Mouse (Mus musculus) urinary bladder, postnatal 14 days (tissue): ENCODE results near the gene Gm20716.
A peak's percentile ranks its signal among the peaks of the same experiment; 100 is the strongest.

ENCODE experiments used
- DNase-seq: peaks from one replicate; pipeline ENCODE4 v3.0.0; 2021; ENCODE audit warnings: low spot score

Gene Gm20716

GRCm38 (mm10) chr2:168230026-168230728 lies at the start of gene Gm20716, which contains the start of the genes Dpm1 and Mocs3:
Gene Gm20716 (minus strand): TSS chr2:168230364.
Gene Dpm1 (minus strand): TSS chr2:168230591.
Gene Mocs3 (plus strand): TSS chr2:168230622.
- peak; percentile 85 for DNase-seq

DNA sequence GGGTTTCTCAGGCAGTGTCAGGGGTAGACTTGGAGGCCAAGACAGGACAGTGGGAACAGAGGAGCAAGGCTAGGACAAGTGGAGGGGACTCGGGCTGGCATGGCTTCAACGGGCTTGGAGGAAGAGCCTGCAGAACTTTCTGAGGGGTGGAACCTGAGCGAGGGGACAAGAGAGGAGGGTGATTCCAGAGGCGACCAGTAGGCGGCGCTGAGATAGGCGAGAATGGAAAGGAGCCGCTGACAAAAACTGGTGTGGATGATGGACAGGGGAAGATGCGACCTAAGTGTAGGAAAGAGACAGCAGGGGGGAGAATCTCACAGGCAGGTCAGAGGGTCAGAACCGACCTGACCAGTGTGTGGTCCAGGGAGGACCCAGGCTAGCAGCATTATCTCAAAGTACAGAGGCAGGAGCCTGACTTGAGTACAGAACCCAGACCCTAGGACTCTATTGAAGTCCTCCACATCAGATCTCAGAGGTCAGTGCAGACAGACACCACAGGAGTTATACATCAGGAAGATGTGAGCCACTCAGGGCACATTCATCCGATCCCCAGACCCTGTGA lies 44.3 kb upstream of the Gm20716 start:
- peak; percentile 75 for DNase-seq

DNA sequence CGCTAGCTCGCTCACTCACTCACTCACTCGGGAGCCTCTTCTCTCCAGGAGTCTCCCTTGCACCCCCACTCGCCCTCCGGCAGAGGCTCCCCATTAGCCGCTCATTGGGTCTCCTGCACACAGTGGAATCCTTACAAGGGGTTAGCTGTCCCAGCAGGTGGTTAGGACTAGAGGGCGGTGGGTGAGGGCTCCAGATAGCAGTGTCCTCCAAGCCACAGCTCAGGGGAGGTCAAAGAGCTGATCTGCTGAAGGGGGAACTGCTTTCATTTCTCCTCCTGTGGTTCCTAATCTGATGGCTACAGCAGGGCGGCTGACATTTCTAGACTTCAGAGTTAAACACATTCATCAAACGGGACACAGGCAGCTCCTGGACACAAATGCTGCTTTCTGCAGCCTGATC lies 43.2 kb upstream of the Gm20716 start:
- no peak for DNase-seq

DNA sequence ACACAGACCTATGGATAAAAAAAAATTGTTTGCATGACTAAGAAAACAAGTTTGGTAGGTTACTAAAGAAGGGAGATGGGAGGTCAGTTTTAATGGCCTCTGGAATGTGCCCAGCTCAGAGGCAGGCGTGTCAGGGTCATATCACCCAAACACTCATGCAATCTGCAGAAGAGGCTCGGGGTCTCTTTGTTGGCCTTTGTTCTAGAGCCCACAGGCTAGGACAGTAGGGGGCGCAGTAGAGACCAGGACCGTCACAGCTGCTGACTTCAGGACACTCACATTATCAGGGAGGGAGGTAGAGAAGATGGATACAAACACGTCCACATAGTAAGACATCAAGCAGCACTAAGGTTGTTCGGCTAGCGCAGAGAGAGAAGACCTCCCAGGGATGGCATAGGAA lies 37.9 kb upstream of the Gm20716 start:
- DNase-seq = peak; percentile 57

GRCm38 (mm10) chr2:168260900-168261299 lies 30.7 kb upstream of the Gm20716 start:
- no peak for DNase-seq

DNA sequence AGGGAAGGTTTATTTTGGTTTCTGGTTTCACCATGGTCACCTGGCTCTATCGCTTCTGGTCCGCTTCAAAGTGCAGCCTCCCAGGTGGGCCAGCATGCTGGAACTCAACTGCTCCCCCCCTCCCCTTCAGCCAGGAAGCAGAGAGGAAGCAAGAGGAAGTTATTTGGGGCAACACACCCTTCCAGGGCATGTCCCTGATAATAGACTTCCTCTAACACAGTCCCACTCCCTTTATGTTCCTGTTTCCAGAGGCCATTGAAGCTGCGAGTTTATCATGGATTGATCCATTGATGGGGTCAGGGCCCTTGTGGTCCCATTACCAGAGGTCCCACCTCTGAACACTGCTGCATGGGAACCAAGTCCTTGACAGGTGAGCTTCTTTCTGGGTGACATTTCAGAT lies 30.0 kb upstream of the Gm20716 start:
- DNase-seq = no peak

- DNase-seq = no peak
These were observed 28.9 kb upstream of the Gm20716 start for GRCm38 (mm10) chr2:168259046-168259445.

DNA sequence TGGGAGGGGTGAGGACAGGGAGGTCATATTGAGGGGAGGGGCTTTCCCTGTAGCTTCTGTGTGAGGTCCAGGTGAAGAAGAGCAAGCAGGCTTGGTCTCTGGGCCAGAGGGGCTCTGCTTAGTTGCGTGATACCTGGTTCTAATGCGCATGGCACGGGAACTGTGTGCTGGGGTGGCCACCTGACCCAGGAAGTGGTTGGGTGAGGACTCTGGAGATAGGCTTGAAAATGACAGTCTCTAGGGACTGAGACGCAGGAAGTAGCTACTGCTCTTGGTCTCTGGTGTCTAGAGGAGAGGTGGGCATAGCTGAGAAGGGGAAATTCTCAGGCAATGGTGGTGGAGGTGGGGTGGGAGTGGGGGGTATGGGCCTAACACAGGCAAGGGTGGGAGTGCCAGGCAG lies 27.0 kb upstream of the Gm20716 start:
- DNase-seq = no peak

DNA sequence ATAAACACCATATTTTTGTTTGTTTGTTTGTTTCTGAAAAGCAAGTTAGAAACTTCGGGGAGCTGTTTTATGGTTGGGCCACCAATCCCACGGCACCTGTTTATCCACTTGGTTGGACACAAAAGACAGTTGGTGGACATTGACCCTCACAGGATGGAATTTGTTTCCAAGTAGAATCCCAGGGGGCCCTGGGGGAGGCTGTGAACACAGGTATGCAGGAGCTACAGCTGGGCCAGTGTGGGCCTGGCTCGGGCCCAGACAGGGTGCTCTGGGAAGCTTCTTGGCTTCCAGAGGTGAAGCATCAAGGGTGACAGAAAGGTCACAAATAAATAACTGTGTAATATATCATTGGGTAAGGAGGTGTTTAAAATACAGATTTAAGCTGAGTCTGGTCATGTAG lies 26.3 kb upstream of the Gm20716 start:
- DNase-seq = no peak

GRCm38 (mm10) chr2:168253822-168254221 lies 23.7 kb upstream of the Gm20716 start:
- DNase-seq = no peak

DNA sequence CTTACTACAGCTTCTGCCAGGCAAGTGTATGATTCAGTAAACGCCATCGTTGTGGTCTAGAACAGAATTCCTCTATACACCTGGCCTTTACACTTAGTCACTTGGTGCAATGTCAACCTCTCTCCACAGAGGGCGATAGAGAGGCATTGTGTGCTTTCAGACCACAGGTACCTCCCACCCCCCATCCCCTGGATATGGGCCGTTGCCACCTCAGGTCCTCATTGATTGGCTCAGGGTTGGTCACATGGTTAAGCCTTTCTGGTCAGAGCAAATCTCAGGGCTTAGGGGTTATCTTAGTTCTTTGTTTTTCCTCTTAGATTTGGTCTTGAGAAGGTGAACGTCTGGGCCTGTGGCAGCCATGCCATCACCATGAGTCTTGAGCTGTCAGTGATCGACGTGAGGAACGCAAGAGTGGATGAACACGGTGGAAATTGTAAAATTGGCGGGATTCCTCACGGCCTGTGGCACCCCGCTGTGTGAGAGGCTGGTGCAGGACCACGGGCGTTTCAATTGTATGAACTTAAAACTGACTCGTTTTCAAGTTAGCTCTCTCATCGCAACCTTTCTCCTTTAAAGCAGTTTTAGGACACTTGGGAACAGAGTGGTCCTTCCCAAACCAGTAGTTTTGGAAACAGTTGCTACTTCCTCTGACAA lies 22.6 kb upstream of the Gm20716 start:
- DNase-seq = peak; percentile 39

DNA sequence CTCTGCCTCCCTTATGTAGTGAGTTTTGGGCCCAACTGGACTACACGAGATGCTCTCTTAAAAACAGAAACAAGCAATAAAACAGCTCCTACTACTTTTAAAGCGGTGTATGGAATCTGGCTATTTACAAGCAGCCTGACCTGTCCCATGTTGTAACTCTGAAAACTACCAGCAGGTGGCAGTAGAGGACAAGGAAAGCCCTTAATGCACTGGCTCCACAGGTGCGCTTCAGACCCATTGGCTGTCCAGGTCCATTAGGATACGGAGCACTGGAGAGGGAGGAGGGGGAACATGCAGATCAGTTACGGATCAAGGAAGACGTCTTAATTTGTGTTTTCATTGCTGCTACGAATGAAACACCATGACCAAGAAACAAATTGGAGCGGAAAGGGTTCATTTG lies 20.1 kb upstream of the Gm20716 start:
- peak; percentile 86 for DNase-seq

DNA sequence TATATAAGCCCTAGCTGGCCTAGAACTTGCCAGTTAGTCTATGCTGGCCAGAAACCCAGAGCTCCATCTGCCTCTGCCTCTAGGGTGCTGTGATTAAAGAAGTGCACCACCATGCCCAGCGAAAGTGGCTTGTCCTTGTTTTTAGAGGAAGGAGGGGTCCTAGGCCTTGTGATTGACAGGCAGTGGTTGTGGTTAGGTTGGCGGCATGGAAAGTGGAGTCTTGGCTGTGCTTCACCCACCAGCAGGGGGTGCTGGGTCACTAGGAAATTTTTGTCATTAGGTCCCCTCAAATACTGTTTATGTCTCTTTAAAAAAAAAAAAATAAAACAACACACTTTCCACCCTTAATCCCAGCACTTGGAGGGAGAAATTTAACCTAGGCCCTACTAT lies 18.7 kb upstream of the Gm20716 start:
- no peak for DNase-seq

DNA sequence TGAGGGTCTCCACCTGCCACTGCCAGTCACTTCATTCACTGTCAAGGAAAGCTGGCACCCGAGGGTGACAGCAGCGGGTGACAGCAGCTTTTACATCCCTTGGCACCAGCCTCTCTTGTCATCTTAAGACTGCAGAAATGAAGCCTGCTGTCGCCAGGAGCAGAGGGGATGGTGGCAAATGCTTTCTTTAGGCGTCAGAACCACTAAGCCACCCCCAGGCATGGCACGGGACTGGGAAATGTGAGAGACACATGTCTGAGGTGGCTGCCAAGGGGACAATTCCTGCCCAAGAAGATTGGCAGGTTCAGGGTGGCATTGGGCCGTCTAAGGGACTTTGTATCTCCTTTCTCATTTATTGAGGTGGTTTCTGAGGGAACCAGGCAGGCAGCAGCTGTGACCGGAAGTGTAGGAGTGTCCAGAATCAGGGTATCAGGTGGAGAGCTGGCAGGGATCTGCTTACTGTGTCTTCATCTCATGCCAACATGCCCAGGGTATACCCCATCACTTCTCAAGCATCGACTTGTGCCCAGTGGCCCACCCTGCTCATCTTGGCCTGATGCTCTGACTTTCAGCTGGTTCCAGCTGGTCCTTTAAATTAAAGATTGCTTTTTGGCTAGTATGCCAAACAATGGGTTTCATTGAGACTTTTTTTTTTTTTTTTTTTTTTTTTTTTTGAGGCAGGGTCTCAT lies 18.1 kb upstream of the Gm20716 start:
- DNase-seq = no peak

DNA sequence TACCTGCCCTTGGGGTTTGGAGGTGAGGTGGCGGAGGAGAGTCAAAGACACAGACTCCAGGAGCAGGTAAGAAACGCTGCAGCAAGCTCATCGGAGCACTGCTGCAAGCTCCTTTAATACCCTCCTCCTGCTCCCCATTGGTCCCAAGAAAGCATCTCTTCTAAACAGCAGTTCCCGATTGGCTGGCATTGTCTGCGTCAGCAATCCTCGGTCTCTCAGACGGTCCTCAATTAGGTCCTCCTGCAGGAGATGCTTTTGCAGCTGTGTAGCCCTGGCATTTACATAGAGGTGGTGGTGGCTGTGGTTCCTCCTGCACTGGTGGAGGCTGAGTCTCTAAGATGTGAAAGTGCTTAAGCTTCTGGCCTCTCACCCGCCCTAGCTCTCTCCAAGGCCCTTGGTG lies 15.4 kb upstream of the Gm20716 start:
- DNase-seq = no peak

DNA sequence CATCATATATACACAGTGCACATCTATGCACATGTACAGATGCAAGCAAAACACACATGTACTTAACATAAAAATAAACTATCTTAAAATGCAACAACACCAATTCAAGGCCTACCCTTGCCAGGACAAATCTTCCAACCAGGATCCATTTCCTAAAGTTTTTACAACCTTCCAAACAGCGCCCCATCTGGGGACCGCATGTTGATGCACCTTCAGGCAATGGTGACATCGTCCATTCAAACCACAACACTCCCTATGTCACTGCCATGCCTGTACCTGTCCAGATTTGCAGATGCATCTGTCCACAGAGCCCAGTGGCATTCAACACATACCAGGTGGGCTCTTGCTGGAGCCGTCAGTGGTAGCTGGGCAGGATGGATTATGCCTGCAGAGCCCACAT lies 13.1 kb upstream of the Gm20716 start:
- no peak for DNase-seq

- DNase-seq = no peak
These were observed 12.7 kb upstream of the Gm20716 start for GRCm38 (mm10) chr2:168242841-168243240.

DNA sequence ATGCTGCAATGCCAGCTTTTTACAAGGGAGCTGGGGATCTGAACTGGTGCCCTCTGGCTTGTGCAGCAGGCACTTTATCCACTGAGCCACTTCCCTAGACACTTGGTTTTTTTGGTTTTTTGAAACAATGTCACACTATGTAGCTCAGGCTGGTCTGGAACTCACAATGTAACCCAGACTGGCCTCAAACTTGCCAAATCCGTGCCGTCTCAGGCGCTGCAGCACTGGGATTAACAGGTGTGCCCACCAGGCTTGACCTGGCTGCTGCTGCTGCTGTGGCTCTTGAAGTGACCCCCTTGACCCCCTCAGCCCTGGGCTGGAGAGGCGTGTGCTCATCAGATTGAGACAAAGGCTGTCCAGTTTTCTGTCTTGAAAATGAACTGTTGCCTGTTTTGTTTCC lies 8.2 kb upstream of the Gm20716 start:
- no peak for DNase-seq

DNA sequence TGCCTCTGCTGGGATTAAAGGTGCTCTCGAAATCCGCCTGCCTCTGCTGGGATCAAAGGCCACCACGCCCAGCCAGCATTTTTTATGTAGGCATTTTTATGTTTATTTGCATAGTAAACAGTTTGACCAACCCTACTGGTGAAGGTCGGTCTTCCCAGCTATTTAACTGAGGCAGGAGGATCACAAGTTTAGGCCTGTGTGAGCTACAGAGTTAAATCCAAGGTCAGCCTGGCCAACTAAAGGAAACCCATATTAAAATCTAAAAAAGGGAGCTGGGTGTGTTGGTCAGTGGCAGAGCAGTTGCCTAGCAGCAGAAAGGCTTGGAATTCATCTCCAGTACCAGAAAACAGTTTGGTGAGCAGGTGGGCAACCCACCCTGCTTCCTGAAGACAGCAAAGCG lies 3.1 kb upstream of the Gm20716 start:
- DNase-seq = no peak

- DNase-seq = no peak
These were observed 1.3 kb upstream of the Gm20716 start for GRCm38 (mm10) chr2:168231471-168231829.

DNA sequence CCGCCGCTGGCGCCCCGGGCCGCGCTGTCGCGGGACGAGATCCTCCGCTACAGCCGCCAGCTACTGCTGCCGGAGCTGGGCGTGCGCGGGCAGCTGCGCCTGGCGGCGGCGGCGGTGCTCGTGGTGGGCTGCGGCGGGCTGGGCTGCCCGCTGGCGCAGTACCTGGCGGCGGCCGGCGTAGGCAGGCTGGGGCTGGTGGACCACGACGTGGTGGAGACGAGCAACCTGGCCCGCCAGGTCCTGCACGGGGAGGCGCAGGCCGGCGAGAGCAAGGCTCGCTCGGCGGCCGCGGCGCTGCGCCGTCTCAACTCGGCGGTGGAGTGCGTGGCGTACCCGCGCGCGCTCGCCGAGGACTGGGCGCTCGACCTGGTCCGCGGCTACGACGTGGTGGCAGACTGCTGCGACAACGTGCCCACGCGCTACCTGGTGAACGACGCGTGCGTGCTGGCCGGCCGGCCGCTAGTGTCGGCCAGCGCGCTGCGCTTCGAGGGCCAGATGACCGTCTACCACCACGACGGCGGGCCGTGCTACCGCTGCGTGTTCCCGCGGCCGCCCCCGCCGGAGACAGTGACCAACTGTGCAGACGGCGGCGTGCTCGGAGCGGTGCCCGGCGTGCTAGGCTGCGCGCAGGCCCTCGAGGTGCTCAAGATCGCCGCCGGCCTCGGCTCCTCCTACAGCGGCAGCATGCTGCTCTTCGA lies 758 bp upstream of the Gm20716 start:
- DNase-seq = peak; percentile 16
